Mouse (Mus musculus): ENCODE data around the gene Cd2bp2.
"Not testable (repeated sequence)": the region's sequence is repeated elsewhere in the genome, so short reads cannot be mapped to it uniquely, and the experiment has no call there.

Gene Cd2bp2

DNA sequence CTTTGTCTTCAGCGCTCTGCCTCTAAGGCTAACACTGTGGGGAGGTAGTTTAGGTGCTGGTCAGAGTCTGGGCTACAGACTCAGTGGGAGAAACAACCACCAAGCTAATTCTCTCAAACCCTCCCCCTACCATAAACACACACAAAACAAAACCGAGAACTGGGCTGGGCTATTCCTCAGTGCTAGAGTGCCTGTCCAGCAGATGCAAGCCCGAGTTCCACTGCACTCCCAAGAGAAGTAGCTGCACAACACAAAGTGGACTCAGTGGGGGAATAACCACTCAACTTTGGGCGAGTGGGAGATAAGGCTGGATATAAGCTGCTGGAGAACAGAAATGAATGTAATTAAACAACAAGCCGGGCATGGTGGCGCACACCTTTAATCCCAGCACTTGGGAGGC lies 5.2 kb downstream of the Cd2bp2 start:
- no peak for DNase-seq (ENCODE audit: low read depth)

DNA sequence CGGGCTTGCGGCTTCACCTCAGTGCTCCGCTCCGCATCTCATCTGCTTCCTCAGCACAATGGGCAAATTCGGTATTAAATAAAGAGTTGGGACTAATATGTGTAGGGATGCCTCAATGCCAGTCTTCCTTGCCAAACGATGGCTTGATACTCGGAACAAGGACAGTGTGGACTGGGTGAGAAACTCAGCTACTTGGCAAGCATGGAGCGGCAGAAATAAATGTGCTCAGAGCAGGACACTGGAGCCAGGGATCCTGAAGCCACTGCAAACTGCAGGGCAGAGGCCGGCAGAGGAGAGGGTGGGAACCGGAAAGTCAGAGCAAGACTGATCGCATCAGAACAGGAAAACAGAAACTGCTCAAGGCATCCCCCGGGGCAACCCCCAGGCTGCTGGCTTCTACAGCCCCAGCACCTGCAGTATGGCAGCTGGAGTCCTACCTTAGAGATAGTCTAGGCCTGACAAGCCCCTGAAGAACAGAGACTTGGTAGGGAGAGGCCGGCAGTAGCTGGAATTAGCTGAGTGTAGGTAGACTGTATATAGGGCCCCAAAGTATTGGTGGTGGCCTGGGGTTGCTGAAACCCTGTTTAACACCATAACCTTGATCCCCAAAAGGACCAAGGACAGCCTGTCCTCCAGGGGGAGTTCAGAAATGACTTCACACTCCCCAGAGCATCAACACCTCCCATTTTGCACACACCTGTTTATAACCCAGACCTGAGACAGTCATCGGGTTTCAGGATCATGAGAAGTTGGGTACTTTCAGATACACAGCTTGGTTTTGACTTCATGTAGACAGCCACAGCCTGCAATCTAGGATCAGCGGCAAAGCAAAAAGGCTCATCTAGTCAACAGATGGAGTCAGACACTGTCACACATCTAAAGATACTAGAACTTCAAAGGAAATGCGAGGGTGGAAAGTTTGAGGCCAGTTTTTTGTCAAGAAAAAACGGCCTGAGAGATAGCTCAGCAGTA lies 7.3 kb downstream of the Cd2bp2 start:
- DNase-seq (ENCODE audit: low read depth), result no peak

DNA sequence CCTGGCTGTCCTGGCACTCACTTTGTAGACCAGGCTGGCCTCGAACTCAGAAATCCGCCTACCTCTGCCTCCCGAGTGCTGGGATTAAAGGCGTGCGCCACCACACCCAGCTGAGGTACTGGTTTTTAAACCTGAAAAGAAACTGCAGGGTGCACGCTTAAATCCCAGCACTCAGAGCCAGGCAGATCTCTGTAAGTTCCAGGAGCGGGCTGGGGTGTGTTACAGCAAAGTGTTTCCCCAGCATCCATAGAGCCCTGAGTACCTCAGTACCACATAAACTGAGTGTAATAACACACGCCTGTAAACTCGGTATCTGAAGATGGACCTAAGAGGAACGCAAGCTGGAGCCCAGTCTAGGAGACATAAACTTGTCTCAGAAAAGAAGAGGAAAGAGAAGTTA lies 8.5 kb downstream of the Cd2bp2 start:
- DNase-seq (ENCODE audit: low read depth), result no peak

DNA sequence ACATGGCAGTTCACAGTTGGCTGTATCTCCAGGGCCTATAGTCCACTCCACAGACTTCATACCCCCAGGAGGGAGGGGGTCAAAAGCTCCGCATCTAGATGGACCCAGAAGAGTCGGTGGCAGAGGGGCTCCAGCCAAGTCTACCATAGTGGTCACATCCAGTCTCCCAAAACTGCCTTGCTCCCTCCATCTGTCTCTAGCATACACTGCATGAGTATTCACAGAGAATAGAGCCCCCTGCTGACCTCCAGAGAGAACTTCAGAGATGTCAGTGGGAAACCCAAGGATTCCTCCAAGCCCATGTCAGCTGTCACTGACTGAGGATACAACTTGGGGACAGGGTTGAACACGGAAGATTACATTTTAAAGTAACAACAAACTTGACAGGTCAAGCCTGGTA lies 10.2 kb downstream of the Cd2bp2 start:
- DNase-seq (ENCODE audit: low read depth), result peak; percentile 70

DNA sequence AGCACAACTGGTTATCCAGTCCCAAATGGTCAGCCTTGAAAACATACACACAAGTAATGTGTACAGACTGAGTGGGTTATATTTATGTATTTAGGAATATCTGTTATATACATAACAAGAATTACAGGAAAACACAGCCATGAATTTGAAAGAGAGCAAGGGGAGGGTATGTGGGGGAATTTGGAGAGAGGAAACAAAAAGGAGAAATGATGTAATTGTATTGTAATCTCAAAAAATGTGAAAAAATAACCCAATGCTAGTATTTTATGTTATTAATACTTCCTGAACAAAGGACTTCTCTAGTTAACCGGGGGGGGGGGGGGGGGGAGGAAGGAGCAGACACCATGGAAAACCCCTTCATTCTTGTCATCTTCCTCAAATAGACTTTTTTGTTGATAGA lies 11.1 kb downstream of the Cd2bp2 start:
- DNase-seq (ENCODE audit: low read depth), result no peak

DNA sequence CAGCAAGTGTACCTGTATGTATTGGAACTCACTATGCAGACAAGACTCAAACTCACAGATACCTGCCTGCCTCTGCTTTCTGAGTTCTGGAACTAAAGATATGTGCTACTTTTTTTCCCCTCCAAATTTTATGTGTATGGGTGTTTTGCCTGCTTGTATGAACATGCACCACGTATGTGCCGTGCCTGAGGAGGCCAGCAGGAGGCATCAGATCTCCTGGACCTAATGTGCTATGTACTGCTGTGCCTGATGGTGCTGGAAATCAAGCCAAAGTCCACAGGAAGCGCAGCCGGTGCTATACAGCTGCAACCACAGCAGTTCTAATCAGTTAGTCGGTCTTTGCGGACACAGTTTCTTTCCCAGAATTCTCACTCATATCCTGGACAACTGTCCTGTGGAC lies 12.0 kb downstream of the Cd2bp2 start:
- DNase-seq (ENCODE audit: low read depth), result peak; percentile 22

DNA sequence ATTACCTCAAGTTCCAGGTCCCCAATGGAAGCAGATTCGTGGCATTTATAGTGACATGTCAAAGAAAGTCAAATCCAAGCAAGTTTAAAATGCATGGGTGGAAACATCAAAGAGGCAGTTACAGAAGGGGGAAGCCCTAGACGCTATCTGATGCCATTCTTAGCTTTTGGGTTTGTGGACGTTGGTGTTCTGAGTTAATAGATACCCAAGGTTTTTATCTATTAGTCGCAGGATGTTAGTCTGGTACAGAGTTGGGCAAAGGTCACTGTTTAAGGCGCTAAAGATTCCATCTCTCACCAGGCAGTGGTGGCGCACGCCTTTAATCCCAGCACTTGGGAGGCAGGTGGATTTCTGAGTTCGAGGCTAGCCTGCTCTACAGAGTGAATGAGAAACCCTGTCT lies 12.5 kb downstream of the Cd2bp2 start:
- DNase-seq (ENCODE audit: low read depth), result no peak

DNA sequence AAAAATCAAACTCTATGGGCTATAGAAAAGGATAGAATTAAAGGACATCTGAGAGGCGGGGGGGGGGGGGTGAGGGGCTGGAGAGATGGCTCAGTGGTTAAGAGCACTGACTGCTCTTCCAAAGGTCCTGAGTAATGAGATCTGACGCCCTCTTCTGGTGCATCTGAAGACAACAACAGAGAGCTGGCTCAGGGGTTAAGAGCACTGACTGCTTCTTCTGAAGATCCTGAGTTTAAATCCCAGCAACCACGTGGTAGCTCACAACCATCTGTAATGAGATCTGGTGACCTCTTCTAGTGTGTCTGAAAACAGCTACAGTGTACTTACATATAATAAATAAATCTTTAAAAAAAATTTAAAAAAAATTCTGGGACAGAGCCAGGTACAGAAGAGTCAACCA lies 14.1 kb downstream of the Cd2bp2 start:
- not testable (repeated sequence) for DNase-seq (ENCODE audit: low read depth)

DNA sequence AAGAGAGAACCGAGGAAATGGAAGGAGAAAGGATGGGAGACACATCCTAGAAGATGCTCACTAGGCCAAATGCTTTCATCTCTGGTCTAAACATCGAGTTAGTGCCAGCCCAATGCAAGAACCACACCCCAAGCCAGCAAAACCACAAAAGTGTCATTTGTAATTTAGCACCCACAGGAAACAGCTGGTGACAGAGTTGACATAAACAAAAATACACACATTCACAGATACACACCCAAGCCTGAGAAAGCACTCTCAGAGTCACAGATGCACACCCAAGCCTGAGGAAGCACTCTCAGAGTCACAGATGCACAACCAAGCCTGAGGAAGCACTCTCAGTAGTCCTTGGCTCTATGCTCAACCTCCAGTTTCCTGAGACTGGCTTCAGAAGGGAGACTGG lies 15.1 kb downstream of the Cd2bp2 start:
- DNase-seq (ENCODE audit: low read depth), result no peak

DNA sequence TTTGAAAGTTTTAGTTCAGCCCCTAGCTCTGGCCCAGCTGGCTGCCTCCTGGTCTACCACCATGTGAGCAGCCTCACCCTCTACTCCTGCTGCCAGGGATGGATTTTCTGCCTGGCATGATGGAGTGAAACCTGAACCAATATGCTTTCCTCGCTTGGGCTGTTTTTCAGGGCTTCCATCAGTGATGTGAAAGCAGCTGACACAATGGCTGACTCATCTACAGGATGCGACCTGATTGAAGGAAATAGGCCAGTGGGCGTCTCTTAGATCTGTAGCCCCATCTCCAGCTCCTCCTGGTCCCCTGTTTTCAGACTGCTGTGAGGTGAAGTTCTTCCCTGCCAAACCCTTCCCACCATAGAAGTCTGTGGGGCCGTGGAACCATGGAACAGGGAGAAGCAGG lies 18.9 kb downstream of the Cd2bp2 start:
- DNase-seq (ENCODE audit: low read depth), result peak; percentile 45

DNA sequence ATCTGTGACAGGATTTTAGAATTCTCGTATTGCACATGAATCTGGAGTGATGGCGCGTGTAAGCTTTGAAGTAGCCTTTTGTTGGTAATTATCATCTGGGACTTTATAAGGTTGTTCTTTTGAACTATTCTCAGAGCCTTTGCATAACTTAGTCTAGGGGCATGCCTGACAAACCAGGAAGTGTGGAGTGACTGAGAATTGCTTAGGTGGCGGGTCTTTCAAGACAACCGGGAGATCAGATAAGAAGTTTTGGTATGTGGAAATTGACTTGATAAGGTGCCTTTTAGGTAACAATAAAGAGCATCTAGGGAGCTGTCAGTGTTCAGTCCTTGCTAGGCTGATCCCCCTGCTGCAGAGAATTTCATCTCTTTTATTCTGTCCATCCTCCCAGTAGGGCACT lies 29.3 kb downstream of the Cd2bp2 start:
- DNase-seq (ENCODE audit: low read depth), result no peak

DNA sequence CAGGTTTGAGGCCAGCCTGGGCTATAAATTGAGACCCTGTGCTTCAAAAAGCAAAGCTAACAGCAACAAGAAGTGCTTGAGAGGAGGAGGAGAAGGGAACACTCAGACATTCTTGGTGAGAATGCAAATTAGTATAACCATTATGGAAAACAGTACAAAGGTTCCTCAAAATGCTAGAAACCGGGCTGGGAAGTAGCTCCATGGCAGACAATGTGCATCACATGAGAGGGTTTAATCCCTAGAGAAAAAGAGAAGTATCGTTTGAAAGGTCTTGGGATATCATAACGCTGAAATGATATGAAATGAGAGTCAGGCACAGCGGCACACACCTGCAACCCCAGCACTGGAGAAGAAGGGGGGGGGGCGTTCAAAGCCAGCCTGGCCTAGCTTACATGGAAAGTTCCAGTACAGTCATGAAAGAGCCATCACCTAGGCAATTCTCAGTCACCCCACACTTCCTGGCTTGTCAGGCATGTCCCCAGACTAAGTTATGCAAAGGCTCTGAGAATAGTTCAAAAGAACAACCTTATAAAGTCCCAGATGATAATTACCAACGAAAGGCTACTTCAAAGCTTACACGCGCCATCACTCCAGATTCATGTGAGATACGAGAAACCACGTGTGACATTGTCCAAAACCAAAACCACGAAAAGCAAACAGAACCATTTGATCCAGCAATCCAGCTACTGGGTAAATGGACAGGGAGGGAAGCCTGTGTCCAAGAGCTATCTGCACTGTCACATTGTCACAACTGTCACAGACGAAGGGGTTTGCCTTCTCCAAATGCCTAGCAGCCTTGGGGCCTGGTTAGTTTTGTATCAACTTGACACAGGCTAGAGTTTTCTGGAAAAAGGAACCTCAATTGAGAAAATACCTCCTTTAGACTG lies 30.0 kb downstream of the Cd2bp2 start:
- DNase-seq (ENCODE audit: low read depth), result no peak

DNA sequence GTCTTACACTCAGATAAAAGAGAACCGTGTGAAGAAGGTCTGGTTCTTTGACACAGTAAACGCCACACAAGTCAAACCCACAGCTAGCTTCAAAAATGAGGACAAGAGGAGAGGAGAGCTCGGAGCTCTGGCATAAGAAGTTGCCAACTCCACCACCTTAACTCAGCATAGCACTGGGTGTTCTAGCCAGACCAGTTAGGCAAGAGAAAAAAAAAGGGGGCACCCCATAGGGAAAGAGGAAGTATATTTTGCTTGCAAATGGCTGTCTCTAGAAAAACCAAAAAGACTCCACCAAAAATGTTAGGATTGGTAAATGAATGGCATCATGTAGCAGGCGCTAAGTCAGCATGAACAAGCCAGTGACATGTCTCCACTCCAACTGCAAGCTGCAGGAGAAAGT lies 31.8 kb downstream of the Cd2bp2 start:
- no peak for DNase-seq (ENCODE audit: low read depth)

DNA sequence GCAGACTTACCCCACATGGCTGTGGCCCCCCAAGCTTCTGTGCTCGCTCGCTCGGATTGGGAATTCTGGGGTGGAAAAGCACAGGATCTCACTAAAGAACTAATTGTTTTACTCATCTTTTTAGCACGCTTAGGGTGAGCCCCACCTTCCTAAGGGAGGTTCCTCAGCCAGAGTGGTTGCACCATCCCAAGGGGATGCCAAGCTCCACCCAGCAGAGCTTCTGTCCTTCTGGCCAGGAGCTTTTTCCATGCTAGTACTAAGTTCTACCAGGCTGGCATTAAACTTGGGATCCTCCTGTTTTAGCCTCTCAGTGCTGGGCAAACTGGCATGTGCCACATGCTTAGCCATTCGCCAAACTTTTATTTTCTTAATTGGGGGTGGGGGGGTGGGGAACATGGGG lies 33.3 kb downstream of the Cd2bp2 start:
- DNase-seq (ENCODE audit: low read depth), result peak; percentile 50

DNA sequence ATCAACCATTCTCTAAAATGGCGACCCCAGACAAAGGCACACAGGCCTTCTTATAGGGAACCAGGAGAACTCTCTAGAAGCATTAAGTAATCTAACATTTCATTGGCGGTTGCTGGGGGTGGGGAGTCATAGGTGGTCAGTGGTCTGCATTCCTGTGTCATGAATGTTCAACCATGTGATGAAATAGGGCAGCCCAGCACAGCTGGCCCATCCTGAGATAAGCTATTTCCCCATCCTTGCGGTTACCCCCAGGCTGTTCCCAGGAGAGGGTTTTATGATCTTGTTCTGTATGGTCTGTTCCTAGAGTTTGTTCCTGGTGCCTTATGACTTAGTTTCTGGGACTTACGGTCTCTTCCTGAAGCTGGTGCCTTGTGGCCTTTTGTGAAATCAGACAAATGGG lies 38.3 kb downstream of the Cd2bp2 start:
- peak; percentile 74 for DNase-seq (ENCODE audit: low read depth)

DNA sequence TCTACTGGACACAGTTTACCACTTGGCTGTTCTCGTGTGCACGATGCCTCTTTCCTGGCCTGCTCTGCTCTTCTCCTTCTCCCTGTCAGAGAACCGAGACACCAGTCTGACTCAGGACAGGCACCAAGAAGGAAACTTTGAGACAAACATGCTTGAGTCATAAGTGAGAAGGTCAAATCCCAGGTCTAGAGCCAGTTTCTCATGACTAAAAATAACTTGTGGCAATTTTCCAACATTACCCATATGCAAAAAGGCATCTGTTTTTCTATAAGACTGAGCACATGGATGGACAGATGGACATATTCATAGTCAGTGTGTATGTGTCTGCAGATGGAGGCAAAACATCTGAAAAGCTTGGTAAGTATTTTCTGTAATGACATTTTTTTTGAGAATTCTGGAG lies 42.4 kb downstream of the Cd2bp2 start:
- peak; percentile 77 for DNase-seq (ENCODE audit: low read depth)

DNA sequence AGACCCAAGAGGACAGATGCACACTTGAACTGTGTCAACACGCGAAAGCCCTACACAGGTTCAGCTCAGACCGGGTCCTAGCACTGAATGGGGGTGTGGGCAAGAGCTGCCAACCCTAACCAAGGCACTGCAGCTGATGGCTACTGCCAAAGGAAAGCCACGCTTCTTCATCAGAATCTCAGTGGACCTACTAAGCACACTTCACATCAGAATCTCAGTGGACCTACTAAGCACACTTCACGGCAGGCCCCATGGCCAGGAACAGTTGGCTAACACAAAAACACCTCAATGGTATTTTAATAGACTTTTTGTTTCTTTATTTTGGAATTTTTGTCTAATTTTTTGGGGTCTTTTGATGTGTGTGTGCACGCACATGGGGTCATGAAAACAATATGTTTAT lies 43.4 kb downstream of the Cd2bp2 start:
- DNase-seq (ENCODE audit: low read depth), result no peak

DNA sequence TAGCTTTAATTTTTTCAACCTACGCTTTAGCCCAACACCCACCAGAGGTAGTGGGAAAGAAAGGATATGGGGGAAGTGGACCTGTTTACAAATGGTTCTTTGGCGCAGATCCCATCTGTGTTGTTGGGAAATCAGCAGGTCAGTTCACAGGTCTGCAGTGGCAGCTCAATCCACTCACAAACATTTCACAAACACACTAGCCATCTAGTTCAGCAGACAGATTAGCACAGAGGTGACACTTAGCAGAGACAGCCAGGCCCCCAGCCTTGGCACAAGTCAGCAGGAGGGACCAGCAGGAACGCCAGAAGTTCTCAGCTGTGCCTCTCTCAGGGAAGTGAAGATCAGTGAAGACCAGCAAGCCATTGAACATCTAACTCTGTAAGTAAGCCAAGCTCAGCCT lies 47.9 kb downstream of the Cd2bp2 start:
- DNase-seq (ENCODE audit: low read depth), result no peak

DNA sequence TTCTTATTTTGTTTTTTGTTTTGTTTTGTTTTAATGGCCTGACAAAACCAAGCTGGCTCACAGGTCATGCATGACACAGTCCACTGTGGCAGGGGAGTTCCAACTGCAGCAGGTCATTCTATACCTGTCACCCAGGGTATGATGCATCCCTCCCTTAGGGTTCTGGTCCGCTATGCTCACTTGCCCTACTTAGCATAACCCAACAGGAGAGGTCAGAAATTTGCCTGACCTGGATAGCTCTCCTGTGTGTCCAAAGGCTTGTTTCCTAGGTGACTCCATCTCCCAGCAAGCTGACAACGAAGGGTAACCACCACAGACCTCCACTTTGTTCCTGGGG lies 49.6 kb downstream of the Cd2bp2 start:
- no peak for DNase-seq (ENCODE audit: low read depth)

DNA sequence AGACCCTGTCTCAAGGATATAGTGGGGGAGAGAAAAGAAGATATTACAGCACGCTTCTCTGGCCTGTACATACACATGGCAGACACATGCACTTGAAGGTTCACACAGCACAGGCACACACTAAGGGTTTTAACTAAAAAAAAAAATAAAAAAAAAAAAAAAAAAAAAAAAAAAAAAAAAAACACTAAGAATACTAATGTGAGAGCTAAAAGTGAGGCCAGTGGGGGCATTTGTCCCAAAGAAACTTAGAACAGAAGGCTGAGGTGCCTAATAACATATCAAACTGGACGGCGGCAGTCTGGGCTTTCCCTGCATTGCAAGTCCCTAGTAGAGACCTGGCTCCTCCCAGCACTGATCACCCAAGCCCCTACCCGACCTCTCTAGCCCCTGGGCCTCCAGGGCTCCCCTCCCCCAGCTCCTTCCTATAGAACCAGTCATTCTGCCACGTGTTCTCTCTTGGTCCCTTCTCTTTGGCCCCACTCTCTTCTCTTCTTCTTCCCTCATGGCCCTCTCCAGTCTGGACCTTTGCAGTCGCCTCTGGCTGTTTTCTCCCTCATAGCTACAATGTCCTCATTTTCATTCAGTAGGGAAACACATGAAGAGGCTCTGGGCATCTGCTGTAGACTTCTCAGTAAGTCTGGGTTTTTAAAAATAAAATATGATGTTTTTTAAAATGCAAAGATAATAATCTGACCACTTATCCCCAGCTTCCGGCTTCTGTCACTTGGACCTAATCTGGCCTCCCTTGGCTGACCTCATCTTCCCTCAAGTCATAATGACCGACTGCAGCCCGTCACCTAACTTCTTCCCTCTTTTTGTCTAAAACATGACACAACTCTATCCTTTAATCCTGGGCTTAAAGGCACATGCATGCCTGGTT lies 50.2 kb downstream of the Cd2bp2 start:
- no peak for DNase-seq (ENCODE audit: low read depth)

DNA sequence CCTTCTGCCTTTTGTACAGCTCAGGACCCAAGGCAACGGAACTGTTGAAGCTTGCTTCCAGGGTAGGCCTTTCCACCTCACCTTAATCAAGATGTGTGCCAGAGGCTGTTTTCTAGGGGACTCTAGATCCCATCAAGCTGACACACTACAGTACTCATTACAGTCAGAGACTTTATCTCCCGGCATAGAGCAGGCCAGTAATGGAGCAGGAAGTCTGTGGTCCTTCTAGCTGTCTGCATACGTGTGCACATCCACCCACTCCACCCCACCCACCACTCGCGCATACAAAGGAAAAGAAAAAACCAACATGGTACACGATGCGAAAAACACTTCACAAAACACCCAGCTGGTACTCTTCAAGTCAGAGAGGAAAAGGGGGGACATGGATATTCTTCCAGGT lies 51.4 kb downstream of the Cd2bp2 start:
- no peak for DNase-seq (ENCODE audit: low read depth)

DNA sequence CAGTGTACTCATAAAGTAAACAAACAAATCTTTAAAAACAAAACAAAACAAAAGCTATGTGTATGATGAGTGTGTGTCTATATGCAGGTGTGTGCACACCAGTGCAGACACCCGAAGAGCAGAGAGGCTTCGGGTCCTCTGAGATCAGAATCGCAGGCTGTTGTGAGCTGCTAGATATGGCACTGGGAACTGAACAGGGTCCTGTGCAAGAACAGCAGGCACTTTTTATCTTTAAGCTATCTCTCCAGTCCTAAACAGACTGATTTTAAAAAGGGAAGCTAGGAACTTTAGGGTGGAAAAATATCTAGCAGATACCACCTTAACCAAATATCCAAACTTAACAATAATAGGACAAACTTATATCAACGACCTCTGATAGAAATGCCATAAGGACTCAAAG lies 53.2 kb downstream of the Cd2bp2 start:
- no peak for DNase-seq (ENCODE audit: low read depth)

All from NIH3T3 (cell line).